Comparison of ENCODE assay signal across 11 mouse cellular contexts in genomic region chr15:7814917-7815316, GRCm38 (mm10). TPM values are rescaled to one million over a fixed set of nuclear protein-coding genes. Genes with fewer than 3 reads are reported as not detected.
DNase-seq lines count a peak whose midpoint lies in the region; ATAC-seq lines count a peak whose summit lies in the region.
"Had no signal": no experiment of that assay in that cellular context is flagged by ENCODE, and none has a peak within 500 bp of the region (broad histone marks: within the 10 kb centered on the region; RNA-seq: fewer than 3 reads in every experiment).

No protein-coding gene starts in this region.

- H3K9me3 ChIP-seq in heart, embryonic 12.5 days (replicated peaks): no peaks in the 10 kb centered on the region
- no peaks in the 10 kb centered on the region for H3K9me3 ChIP-seq in embryonic facial prominence, embryonic 11.5 days (replicated peaks; ENCODE audit: control insufficient read depth, low read length)
- no peaks in the 10 kb centered on the region for H3K9me3 ChIP-seq in hindbrain, embryonic 15.5 days
- no peaks in the 10 kb centered on the region for H3K9me3 ChIP-seq in midbrain, embryonic 15.5 days

- no peak overlapping the region for H3K9ac ChIP-seq in heart, embryonic 12.5 days
- no peak overlapping the region for H3K9ac ChIP-seq in embryonic facial prominence, embryonic 11.5 days (replicated peaks; ENCODE audit: low read length)
- no peak overlapping the region for H3K9ac ChIP-seq in hindbrain, embryonic 15.5 days
- no peak overlapping the region for H3K9ac ChIP-seq in midbrain, embryonic 15.5 days

- ATAC-seq in heart, embryonic 12.5 days (ENCODE audit: insufficient number of reproducible peaks, low FRiP score): 0 out of 2 replicates have a peak, but pooled peaks have one; percentile 5
- ATAC-seq in embryonic facial prominence, embryonic 11.5 days (replicated peaks; ENCODE audit: insufficient number of reproducible peaks, low FRiP score, low TSS enrichment, low read depth): no peak
- ATAC-seq in hindbrain, embryonic 15.5 days (ENCODE audit: low FRiP score, low read depth): no peak
- ATAC-seq in midbrain, embryonic 15.5 days (replicated peaks): no peak

- peak overlapping the region; percentile 47 for H3K4me3 ChIP-seq in heart, embryonic 12.5 days
- H3K4me3 ChIP-seq in embryonic facial prominence, embryonic 11.5 days (ENCODE audit: low read depth, low read length): peak overlapping the region; percentile 28
- peak overlapping the region; percentile 34 for H3K4me3 ChIP-seq in hindbrain, embryonic 15.5 days
- H3K4me3 ChIP-seq in midbrain, embryonic 15.5 days: peak overlapping the region; percentile 38

- H3K27me3 ChIP-seq in heart, embryonic 12.5 days (replicated peaks): peaks cover 93% of the 10 kb centered on the region
- peaks cover 64% of the 10 kb centered on the region for H3K27me3 ChIP-seq in embryonic facial prominence, embryonic 11.5 days (ENCODE audit: control insufficient read depth, insufficient read depth, low read length)
- H3K27me3 ChIP-seq in hindbrain, embryonic 15.5 days: peaks cover 90% of the 10 kb centered on the region
- peaks cover 83% of the 10 kb centered on the region for H3K27me3 ChIP-seq in midbrain, embryonic 15.5 days (replicated peaks)

- peak overlapping the region; percentile 83 for H3K4me2 ChIP-seq in heart, embryonic 12.5 days
- H3K4me2 ChIP-seq in embryonic facial prominence, embryonic 11.5 days (ENCODE audit: low read depth, low read length): peak overlapping the region; percentile 57; the same call in 1 of the 2 replicates
- peak overlapping the region; percentile 66 for H3K4me2 ChIP-seq in hindbrain, embryonic 15.5 days
- peak overlapping the region; percentile 61 for H3K4me2 ChIP-seq in midbrain, embryonic 15.5 days

- no peak overlapping the region for H3K27ac ChIP-seq in heart, embryonic 12.5 days (ENCODE audit: poor library complexity, severe bottlenecking)
- H3K27ac ChIP-seq in embryonic facial prominence, embryonic 11.5 days (replicated peaks; ENCODE audit: low read depth, low read length): no peak overlapping the region
- H3K27ac ChIP-seq in hindbrain, embryonic 15.5 days (replicated peaks): no peak overlapping the region
- H3K27ac ChIP-seq in midbrain, embryonic 15.5 days: no peak overlapping the region

- H3K4me1 ChIP-seq in heart, embryonic 12.5 days (replicated peaks): peaks cover 38% of the 10 kb centered on the region
- peaks cover 3% of the 10 kb centered on the region for H3K4me1 ChIP-seq in embryonic facial prominence, embryonic 11.5 days (ENCODE audit: control insufficient read depth, insufficient read depth, low read length)
- peaks cover 48% of the 10 kb centered on the region for H3K4me1 ChIP-seq in hindbrain, embryonic 15.5 days (replicated peaks)
- peaks cover 45% of the 10 kb centered on the region for H3K4me1 ChIP-seq in midbrain, embryonic 15.5 days

- intact Hi-C loops in heart, postnatal 36 days (cut with DNase I): loop anchor here (5.0 to 10.0 kb wide), 3 partner anchors 98 to 338 kb away; no protein-coding TSS in a partner anchor

- WGBS in heart, embryonic 12.5 days: 7% methylated on average over 13 of the region's 13 CpGs
- 2% methylated on average over 13 of the region's 13 CpGs for WGBS in embryonic facial prominence, embryonic 11.5 days
- 2% methylated on average over 13 of the region's 13 CpGs for WGBS in hindbrain, embryonic 15.5 days
- 2% methylated on average over 13 of the region's 13 CpGs for WGBS in midbrain, embryonic 15.5 days

- no peak for DNase-seq in heart, postnatal 36 days
- DNase-seq in embryonic facial prominence, embryonic 11.5 days (ENCODE audit: low spot score): no peak
- DNase-seq in cerebellum, postnatal 25 days: no peak
- no peak for DNase-seq in right cerebral cortex, postnatal 25 days
- no peak for DNase-seq in B cell, adult 2 months
- DNase-seq: kidney, adult 11 months; liver; spleen, adult 18-20 months had no signal

- H3K36me3 ChIP-seq in heart, embryonic 12.5 days: no peaks in the 10 kb centered on the region
- H3K36me3 ChIP-seq in embryonic facial prominence, embryonic 11.5 days (replicated peaks; ENCODE audit: control insufficient read depth, insufficient read depth, low read depth, low read length): no peaks in the 10 kb centered on the region
- no peaks in the 10 kb centered on the region for H3K36me3 ChIP-seq in hindbrain, embryonic 15.5 days
- no peaks in the 10 kb centered on the region for H3K36me3 ChIP-seq in midbrain, embryonic 15.5 days (replicated peaks)

RNA-seq across cellular contexts. Expression of gene Gdnf, which starts 4.3 kb away (rescaled TPM):
- polyA plus RNA-seq in heart, embryonic 12.5 days (2016; fragmentation: Nextera tagmentation; extraction: Ambion mirVana): 0.15 and 0.30 TPM in 2 replicates
- under 1 TPM; 0.49 to 0.67 TPM for total RNA-seq in heart, postnatal 36 days (2021)
- polyA plus RNA-seq in embryonic facial prominence, embryonic 11.5 days (2014; fragmentation: Nextera tagmentation; extraction: Ambion mirVana): 0.70 and 1.1 TPM in 2 replicates
- polyA plus RNA-seq in hindbrain, embryonic 15.5 days (2015; fragmentation: Nextera tagmentation; extraction: Ambion mirVana): 0.05 and 0.22 TPM in 2 replicates
- 0.08 TPM in 2 replicates for polyA plus RNA-seq in midbrain, embryonic 15.5 days (2015; fragmentation: Nextera tagmentation; extraction: Ambion mirVana)
